Mouse (Mus musculus): ENCODE measurements around the gene Gm49353. TPM values are rescaled to one million over a fixed set of nuclear protein-coding genes. Genes with fewer than 3 reads are reported as not detected.

The Gm49353 gene
- total RNA-seq (2021), result not detected

GRCm38 (mm10) chr10:29198642-29199041 lies at the start of gene Gm49353:
Gm49353 (plus strand) TSS chr10:29198954.
- no peak for DNase-seq

GRCm38 (mm10) chr10:29155304-29155703 lies 43.5 kb upstream of the Gm49353 start:
- DNase-seq, result no peak

GRCm38 (mm10) chr10:29161664-29162063 lies 37.1 kb upstream of the Gm49353 start:
- no peak for DNase-seq

GRCm38 (mm10) chr10:29173778-29174177 lies 25.0 kb upstream of the Gm49353 start:
- no peak for DNase-seq

- DNase-seq, result no peak
Measured at GRCm38 (mm10) chr10:29175656-29176055, 23.1 kb upstream of the Gm49353 start.

GRCm38 (mm10) chr10:29176881-29177280 lies 21.9 kb upstream of the Gm49353 start:
- no peak for DNase-seq

GRCm38 (mm10) chr10:29178003-29178402 lies 20.8 kb upstream of the Gm49353 start:
- DNase-seq, result no peak

GRCm38 (mm10) chr10:29180210-29180609 lies 18.5 kb upstream of the Gm49353 start:
- no peak for DNase-seq

- no peak for DNase-seq
Measured at GRCm38 (mm10) chr10:29181046-29181445, 17.7 kb upstream of the Gm49353 start.

GRCm38 (mm10) chr10:29193769-29194168 lies 5.0 kb upstream of the Gm49353 start:
- no peak for DNase-seq

- DNase-seq, result no peak
Measured at GRCm38 (mm10) chr10:29196811-29197210, 1.9 kb upstream of the Gm49353 start.

- no peak for DNase-seq
Measured at GRCm38 (mm10) chr10:29199835-29200234, 1.1 kb downstream of the Gm49353 start.

- no peak for DNase-seq
Measured at GRCm38 (mm10) chr10:29200609-29201008, 1.9 kb downstream of the Gm49353 start.

GRCm38 (mm10) chr10:29206730-29207129 lies 8.0 kb downstream of the Gm49353 start:
- DNase-seq, result peak; percentile 22

GRCm38 (mm10) chr10:29208735-29209134 lies 10.0 kb downstream of the Gm49353 start:
- DNase-seq, result no peak

- no peak for DNase-seq
Measured at GRCm38 (mm10) chr10:29211453-29211852, 12.7 kb downstream of the Gm49353 start, which contains the start of gene 9330159F19Rik. 9330159F19Rik (plus strand) TSS chr10:29211606.

GRCm38 (mm10) chr10:29213534-29214100 lies 14.9 kb downstream of the Gm49353 start:
- DNase-seq, result no peak

GRCm38 (mm10) chr10:29216957-29217356 lies 18.2 kb downstream of the Gm49353 start:
- no peak for DNase-seq

- no peak for DNase-seq
Measured at GRCm38 (mm10) chr10:29217451-29217850, 18.7 kb downstream of the Gm49353 start.

- DNase-seq, result no peak
Measured at GRCm38 (mm10) chr10:29225329-29225728, 26.6 kb downstream of the Gm49353 start.

GRCm38 (mm10) chr10:29231208-29231607 lies 32.5 kb downstream of the Gm49353 start:
- DNase-seq, result no peak

All from heart, postnatal 4 days (tissue).